Mouse (Mus musculus): ENCODE measurements around the gene Hist1h3f. TPM values are rescaled to one million over a fixed set of nuclear protein-coding genes. Genes with fewer than 3 reads are reported as not detected.
"Not testable (repeated sequence)": the region's sequence is repeated elsewhere in the genome, so short reads cannot be mapped to it uniquely, and the experiment has no call there.

The Hist1h3f gene
- total RNA-seq, 4 experiments from 2014 or later = 4.6 to 6.3 (median 5.7) TPM

GRCm38 (mm10) chr13:23581408-23582218, 37.8 kb downstream of the Hist1h3f start, which contains the start of gene Hist1h4d:
TSS of gene Hist1h4d (plus strand) at chr13:23581598.
- DNase-seq (ENCODE audit: low spot score) = peak; percentile 100

- DNase-seq (ENCODE audit: low spot score) = no peak
Measured at GRCm38 (mm10) chr13:23582219-23583056, 38.6 kb downstream of the Hist1h3f start.

- DNase-seq (ENCODE audit: low spot score) = no peak
Measured at GRCm38 (mm10) chr13:23583387-23584068, 39.7 kb downstream of the Hist1h3f start.

GRCm38 (mm10) chr13:23584331-23584730, 40.5 kb downstream of the Hist1h3f start:
- no peak for DNase-seq (ENCODE audit: low spot score)

GRCm38 (mm10) chr13:23585029-23585441, 41.2 kb downstream of the Hist1h3f start:
- DNase-seq (ENCODE audit: low spot score) = peak; percentile 79

GRCm38 (mm10) chr13:23585442-23586098, 41.7 kb downstream of the Hist1h3f start:
- peak; percentile 94 for DNase-seq (ENCODE audit: low spot score)

- no peak for DNase-seq (ENCODE audit: low spot score)
Measured at GRCm38 (mm10) chr13:23586099-23586939, 42.5 kb downstream of the Hist1h3f start.

- DNase-seq (ENCODE audit: low spot score) = no peak
Measured at GRCm38 (mm10) chr13:23586940-23587225, 43.0 kb downstream of the Hist1h3f start.

- no peak for DNase-seq (ENCODE audit: low spot score)
Measured at GRCm38 (mm10) chr13:23591206-23591605, 47.4 kb downstream of the Hist1h3f start.

GRCm38 (mm10) chr13:23591886-23592285, 48.0 kb downstream of the Hist1h3f start:
- DNase-seq (ENCODE audit: low spot score) = not testable (repeated sequence)

- no peak for DNase-seq (ENCODE audit: low spot score)
Measured at GRCm38 (mm10) chr13:23592614-23593013, 48.8 kb downstream of the Hist1h3f start.

GRCm38 (mm10) chr13:23593051-23593770, 49.4 kb downstream of the Hist1h3f start:
- DNase-seq (ENCODE audit: low spot score) = no peak

Small RNAs within 50 kb of the gene (microRNA-seq; reads per million reads assigned to microRNA genes)
- gene Gm44297 = not detected
- not detected for gene Gm44359
- gene Gm44394 = not detected
- gene n-TStga1 = not detected

Other genes with a start within 250 kb of the Hist1h3f start
- gene Zfp322a, start 174.8 kb upstream of the Hist1h3f start, total RNA-seq (2022) = 10 to 100 TPM; 12.3 to 15.4 (median 14.7) TPM
- 1 to 10 TPM; 4.1 to 4.8 (median 4.7) TPM for gene Abt1, start 120.2 kb upstream of the Hist1h3f start, total RNA-seq (2022)
- gene Btn1a1, start 78.2 kb upstream of the Hist1h3f start, total RNA-seq (2022) = not detected
- gene Btn2a2, start 55.2 kb upstream of the Hist1h3f start, total RNA-seq (2022) = not detected
- 100 to 1,000 TPM; 231 to 254 (median 246) TPM for gene Hist1h4h, start 13.0 kb upstream of the Hist1h3f start, total RNA-seq (2022)
- 10 to 100 TPM in 1 of 4 experiments, 1 to 10 TPM in 3; 2.4 to 17.9 (median 5.5) TPM for gene Hist1h2af, start 10.1 kb upstream of the Hist1h3f start, total RNA-seq (2022)
- 1 to 10 TPM; 3.4 to 5.0 (median 3.8) TPM for gene Hist1h3g, start 8.6 kb upstream of the Hist1h3f start, total RNA-seq (2022)
- gene Hist1h2bh, start 660 bp upstream of the Hist1h3f start, total RNA-seq (2022) = 1 to 10 TPM in 2 of 4 experiments, under 1 TPM in 2; 0.91 to 1.3 (median 1.1) TPM
- 10 to 100 TPM; 18.8 to 31.0 (median 26.5) TPM for gene Hist1h4f, start 7.6 kb downstream of the Hist1h3f start, total RNA-seq (2022)
- 1 to 10 TPM; 1.2 to 1.5 (median 1.4) TPM for gene Hist1h1d, start 9.2 kb downstream of the Hist1h3f start, total RNA-seq (2022)
- 10 to 100 TPM; 13.1 to 17.7 (median 13.5) TPM for gene Hist1h3e, start 18.3 kb downstream of the Hist1h3f start, total RNA-seq (2022)
- gene Hist1h2ae, start 27.2 kb downstream of the Hist1h3f start, total RNA-seq (2022) = 1 to 10 TPM in 3 of 4 experiments, not detected in 1; 1.4 to 4.9 (median 1.6) TPM
- 10 to 100 TPM; 18.1 to 34.4 (median 24.0) TPM for gene Hist1h2bg, start 27.3 kb downstream of the Hist1h3f start, total RNA-seq (2022)
- 10 to 100 TPM in 2 of 4 experiments, 1 to 10 TPM in 2; 5.9 to 13.7 (median 10.7) TPM for gene Hist1h2bf, start 30.1 kb downstream of the Hist1h3f start, total RNA-seq (2022)
- gene Hist1h2ad, start 30.3 kb downstream of the Hist1h3f start, total RNA-seq (2022) = 1 to 10 TPM; 1.8 to 4.3 (median 2.7) TPM
- 1 to 10 TPM; 1.1 to 4.0 (median 2.0) TPM for gene Hist1h3d, start 31.7 kb downstream of the Hist1h3f start, total RNA-seq (2022)
- 10 to 100 TPM; 42.4 to 50.0 (median 46.1) TPM for gene Hist1h4d, start 37.5 kb downstream of the Hist1h3f start, total RNA-seq (2022)
- gene Hist1h2be, start 77.1 kb downstream of the Hist1h3f start, total RNA-seq (2022) = 10 to 100 TPM; 11.6 to 13.8 (median 12.6) TPM
- gene Hist1h1e, start 78.5 kb downstream of the Hist1h3f start, total RNA-seq (2022) = 10 to 100 TPM; 27.4 to 44.8 (median 35.5) TPM
- 1 to 10 TPM; 1.1 to 1.6 (median 1.3) TPM for gene Hist1h2ac, start 139.9 kb downstream of the Hist1h3f start, total RNA-seq (2022)
- gene Hist1h2bc, start 140.1 kb downstream of the Hist1h3f start, total RNA-seq (2022) = 10 to 100 TPM; 74.6 to 82.2 (median 76.6) TPM
- gene Hist1h1t, start 151.8 kb downstream of the Hist1h3f start, total RNA-seq (2022) = under 1 TPM in 1 of 4 experiments, not detected in 3; 0.30 TPM
- gene Hist1h4c, start 154.4 kb downstream of the Hist1h3f start, total RNA-seq (2022) = 10 to 100 TPM; 37.9 to 55.9 (median 45.3) TPM
- 10 to 100 TPM; 58.1 to 66.0 (median 61.5) TPM for gene Hfe, start 166.8 kb downstream of the Hist1h3f start, total RNA-seq (2022)
- 100 to 1,000 TPM; 145 to 209 (median 187) TPM for gene Hist1h1c, start 194.8 kb downstream of the Hist1h3f start, total RNA-seq (2022)
- gene Hist1h3c, start 201.6 kb downstream of the Hist1h3f start, total RNA-seq (2022) = 1 to 10 TPM in 2 of 4 experiments, under 1 TPM in 1, not detected in 1; 0.82 to 5.6 (median 2.3) TPM
- gene Hist1h2bb, start 202.7 kb downstream of the Hist1h3f start, total RNA-seq (2022) = 1 to 10 TPM; 2.6 to 6.9 (median 4.0) TPM
- gene Hist1h2ab, start 207.1 kb downstream of the Hist1h3f start, total RNA-seq (2022) = 1 to 10 TPM in 3 of 4 experiments, not detected in 1; 2.4 to 8.4 (median 4.0) TPM
- gene Hist1h3b, start 208.2 kb downstream of the Hist1h3f start, total RNA-seq (2022) = 10 to 100 TPM in 1 of 4 experiments, 1 to 10 TPM in 3; 2.4 to 16.9 (median 4.5) TPM
- gene Hist1h4b, start 213.0 kb downstream of the Hist1h3f start, total RNA-seq (2022) = 1 to 10 TPM; 5.4 to 9.6 (median 6.8) TPM
- 10 to 100 TPM in 1 of 4 experiments, 1 to 10 TPM in 3; 4.1 to 10.2 (median 5.4) TPM for gene Hist1h4a, start 217.2 kb downstream of the Hist1h3f start, total RNA-seq (2022)
- gene Hist1h3a, start 218.3 kb downstream of the Hist1h3f start, total RNA-seq (2022) = 1 to 10 TPM; 1.8 to 10.0 (median 6.6) TPM
- 1 to 10 TPM; 3.3 to 5.0 (median 4.0) TPM for gene Hist1h1a, start 219.6 kb downstream of the Hist1h3f start, total RNA-seq (2022)
- not detected for gene Trim38, start 225.9 kb downstream of the Hist1h3f start, total RNA-seq (2022)

All from heart, adult 8-10 months (tissue).